Mouse (Mus musculus): ENCODE measurements around the gene Abca4. TPM values are rescaled to one million over a fixed set of nuclear protein-coding genes. Genes with fewer than 3 reads are reported as not detected.
A peak's percentile ranks its signal among the peaks of the same experiment; 100 is the strongest.
"Not testable (repeated sequence)": the region's sequence is repeated elsewhere in the genome, so short reads cannot be mapped to it uniquely, and the experiment has no call there.

Abca4 gene
- polyA plus RNA-seq, 1 experiment from 2014 or later, result 1.3 TPM

GRCm38 (mm10) chr3:122058439-122059198 lies 14.4 kb downstream of the Abca4 start:
- Histone ChIP-seq H3K27ac (replicated peaks) (0 out of 2 replicates have a peak overlapping the region, but pooled peaks have one; percentile 18), H3K4me3 (replicated peaks) (no peak overlapping the region), H3K27me3 (no peaks in the 10 kb centered on the region), H3K4me2 (replicated peaks) (no peak overlapping the region), H3K9ac (no peak overlapping the region), H3K4me1 (peaks cover 14% of the 10 kb centered on the region), H3K9me3 (replicated peaks) (no peaks in the 10 kb centered on the region), H3K36me3 (no peaks in the 10 kb centered on the region)
- no peak for ATAC-seq (ENCODE audit: insufficient number of reproducible peaks, low FRiP score, low TSS enrichment, low read depth)
- 48% methylated on average over 9 of the region's 9 CpGs for WGBS

- no peaks in the 10 kb centered on the region for H3K36me3 ChIP-seq
- ATAC-seq (ENCODE audit: insufficient number of reproducible peaks, low FRiP score, low TSS enrichment, low read depth), result no peak
- H3K9ac ChIP-seq, result no peak overlapping the region
- H3K27ac ChIP-seq (replicated peaks), result no peak overlapping the region
- H3K4me2 ChIP-seq (replicated peaks), result no peak overlapping the region
- no peak overlapping the region for H3K4me3 ChIP-seq (replicated peaks)
- 85% methylated on average over 10 of the region's 10 CpGs for WGBS
- H3K9me3 ChIP-seq (replicated peaks), result no peaks in the 10 kb centered on the region
- H3K27me3 ChIP-seq, result no peaks in the 10 kb centered on the region
- peaks cover 8% of the 10 kb centered on the region for H3K4me1 ChIP-seq
Observed at GRCm38 (mm10) chr3:122062586-122062985, 18.3 kb downstream of the Abca4 start.

- 77% methylated on average over 13 of the region's 13 CpGs for WGBS
- Histone ChIP-seq H3K27me3 (no peaks in the 10 kb centered on the region), H3K36me3 (no peaks in the 10 kb centered on the region), H3K4me1 (no peaks in the 10 kb centered on the region), H3K4me2 (replicated peaks) (no peak overlapping the region), H3K9ac (no peak overlapping the region), H3K4me3 (replicated peaks) (no peak overlapping the region), H3K9me3 (replicated peaks) (no peaks in the 10 kb centered on the region), H3K27ac (replicated peaks) (no peak overlapping the region)
- ATAC-seq (ENCODE audit: insufficient number of reproducible peaks, low FRiP score, low TSS enrichment, low read depth), result no peak
Observed at GRCm38 (mm10) chr3:122064556-122065410, 20.5 kb downstream of the Abca4 start.

- H3K9ac ChIP-seq, result no peak overlapping the region
- H3K27ac ChIP-seq (replicated peaks), result no peak overlapping the region
- H3K4me1 ChIP-seq, result peaks cover 24% of the 10 kb centered on the region
- no peaks in the 10 kb centered on the region for H3K36me3 ChIP-seq
- no peak overlapping the region for H3K4me3 ChIP-seq (replicated peaks)
- ATAC-seq (ENCODE audit: insufficient number of reproducible peaks, low FRiP score, low TSS enrichment, low read depth), result no peak
- H3K27me3 ChIP-seq, result no peaks in the 10 kb centered on the region
- 78% methylated on average over 10 of the region's 10 CpGs for whole genome bisulfite sequencing
- no peak overlapping the region for H3K4me2 ChIP-seq (replicated peaks)
- H3K9me3 ChIP-seq (replicated peaks), result no peaks in the 10 kb centered on the region
Observed at GRCm38 (mm10) chr3:122071769-122072168, 27.5 kb downstream of the Abca4 start.

- Histone ChIP-seq H3K9ac (no peak overlapping the region), H3K4me3 (replicated peaks) (no peak overlapping the region), H3K4me2 (replicated peaks) (no peak overlapping the region)
Observed at GRCm38 (mm10) chr3:122072646-122073571, 28.7 kb downstream of the Abca4 start.

GRCm38 (mm10) chr3:122073595-122073994 lies 29.4 kb downstream of the Abca4 start:
- WGBS, result 61% methylated on average over 5 of the region's 5 CpGs
- no peak overlapping the region for H3K9ac ChIP-seq
- ATAC-seq (ENCODE audit: insufficient number of reproducible peaks, low FRiP score, low TSS enrichment, low read depth), result no peak
- no peak overlapping the region; the same call in 1 of the 2 replicates for H3K27ac ChIP-seq (replicated peaks)
- no peaks in the 10 kb centered on the region for H3K9me3 ChIP-seq (replicated peaks)
- H3K4me1 ChIP-seq, result peaks cover 29% of the 10 kb centered on the region
- H3K27me3 ChIP-seq, result no peaks in the 10 kb centered on the region
- no peak overlapping the region for H3K4me2 ChIP-seq (replicated peaks)
- no peaks in the 10 kb centered on the region for H3K36me3 ChIP-seq
- no peak overlapping the region for H3K4me3 ChIP-seq (replicated peaks)

More at GRCm38 (mm10) chr3:122072646-122073571, 28.7 kb downstream of the Abca4 start:
- Histone ChIP-seq H3K36me3 (no peaks in the 10 kb centered on the region), H3K9me3 (replicated peaks) (no peaks in the 10 kb centered on the region), H3K27ac (replicated peaks) (no peak overlapping the region; the same call in 1 of the 2 replicates), H3K27me3 (no peaks in the 10 kb centered on the region), H3K4me1 (peaks cover 24% of the 10 kb centered on the region)
- 48% methylated on average over 11 of the region's 11 CpGs for WGBS
- ATAC-seq (ENCODE audit: insufficient number of reproducible peaks, low FRiP score, low TSS enrichment, low read depth), result peak; percentile 48; the same call in 1 of the 2 replicates

- no peaks in the 10 kb centered on the region for H3K36me3 ChIP-seq
- ATAC-seq (ENCODE audit: insufficient number of reproducible peaks, low FRiP score, low TSS enrichment, low read depth), result no peak
- H3K4me2 ChIP-seq (replicated peaks), result no peak overlapping the region
- no peaks in the 10 kb centered on the region for H3K9me3 ChIP-seq (replicated peaks)
- 40% methylated on average over 10 of the region's 10 CpGs for WGBS
- peak overlapping the region; percentile 70 for H3K27ac ChIP-seq (replicated peaks)
- H3K27me3 ChIP-seq, result no peaks in the 10 kb centered on the region
- no peak overlapping the region for H3K4me3 ChIP-seq (replicated peaks)
- H3K9ac ChIP-seq, result no peak overlapping the region
- peaks cover 29% of the 10 kb centered on the region for H3K4me1 ChIP-seq
Observed at GRCm38 (mm10) chr3:122074334-122074733, 30.1 kb downstream of the Abca4 start.

- no peaks in the 10 kb centered on the region for H3K27me3 ChIP-seq
- H3K4me1 ChIP-seq, result peaks cover 34% of the 10 kb centered on the region
- no peak overlapping the region for H3K4me2 ChIP-seq (replicated peaks)
- no peak for ATAC-seq (ENCODE audit: insufficient number of reproducible peaks, low FRiP score, low TSS enrichment, low read depth)
- 36% methylated on average over 6 of the region's 6 CpGs for WGBS
- no peaks in the 10 kb centered on the region for H3K36me3 ChIP-seq
- no peaks in the 10 kb centered on the region for H3K9me3 ChIP-seq (replicated peaks)
- peak overlapping the region; percentile 28; the same call in 1 of the 2 replicates for H3K27ac ChIP-seq (replicated peaks)
- H3K4me3 ChIP-seq (replicated peaks), result no peak overlapping the region
- H3K9ac ChIP-seq, result no peak overlapping the region
Observed at GRCm38 (mm10) chr3:122078141-122078540, 33.9 kb downstream of the Abca4 start.

- H3K4me2 ChIP-seq (replicated peaks), result no peak overlapping the region
- H3K4me1 ChIP-seq, result peaks cover 25% of the 10 kb centered on the region
- no peaks in the 10 kb centered on the region for H3K27me3 ChIP-seq
- H3K27ac ChIP-seq (replicated peaks), result no peak overlapping the region
- no peak overlapping the region for H3K4me3 ChIP-seq (replicated peaks)
- no peak for ATAC-seq (ENCODE audit: insufficient number of reproducible peaks, low FRiP score, low TSS enrichment, low read depth)
- 74% methylated on average over 6 of the region's 6 CpGs for WGBS
- no peak overlapping the region for H3K9ac ChIP-seq
- H3K9me3 ChIP-seq (replicated peaks), result no peaks in the 10 kb centered on the region
- no peaks in the 10 kb centered on the region for H3K36me3 ChIP-seq
Observed at GRCm38 (mm10) chr3:122079172-122079571, 34.9 kb downstream of the Abca4 start.

- not testable (repeated sequence) for H3K9me3 ChIP-seq (replicated peaks); ATAC-seq (ENCODE audit: insufficient number of reproducible peaks, low FRiP score, low TSS enrichment, low read depth); H3K9ac ChIP-seq; H3K27ac ChIP-seq (replicated peaks); H3K4me2 ChIP-seq (replicated peaks); H3K4me3 ChIP-seq (replicated peaks); H3K27me3 ChIP-seq; H3K36me3 ChIP-seq
- 79% methylated on average over 8 of the region's 8 CpGs for WGBS
- peaks cover 17% of the 10 kb centered on the region for H3K4me1 ChIP-seq
Observed at GRCm38 (mm10) chr3:122081634-122082033, 37.4 kb downstream of the Abca4 start.
